Mouse (Mus musculus): ENCODE data around the gene Ctse. TPM values are rescaled to one million over a fixed set of nuclear protein-coding genes. Genes with fewer than 3 reads are reported as not detected.
A peak's percentile ranks its signal among the peaks of the same experiment; 100 is the strongest.

Ctse gene
- total RNA-seq (2021) = 1 to 10 TPM in 1 of 2 experiments, under 1 TPM in 1; 0.56 to 4.4 TPM
- long read RNA-seq, experiment 1, partial matches to known transcripts = 2 of 5 reads
- long read RNA-seq, experiment 1, other reads (novel, unspliced or antisense) = 1 of 5 reads
- long read RNA-seq, experiment 2, partial matches to known transcripts = 0 of 1 reads
- long read RNA-seq, experiment 2, other reads (novel, unspliced or antisense) = 1 of 1 reads

- no peak for DNase-seq
Observed at GRCm38 (mm10) chr1:131637791-131638540, at the start of gene Ctse. Gene Ctse (plus strand): TSS chr1:131638306.

- no peak for DNase-seq
Observed at GRCm38 (mm10) chr1:131598905-131599304, 39.2 kb upstream of the Ctse start, which contains the start of gene Avpr1b. Gene Avpr1b (plus strand): TSS chr1:131599239.

- no peak for DNase-seq
Observed at GRCm38 (mm10) chr1:131600314-131600713, 37.8 kb upstream of the Ctse start.

- DNase-seq = no peak
Observed at GRCm38 (mm10) chr1:131606719-131607118, 31.4 kb upstream of the Ctse start.

GRCm38 (mm10) chr1:131612556-131613155, 25.4 kb upstream of the Ctse start:
- peak; percentile 44 for DNase-seq

GRCm38 (mm10) chr1:131613361-131614133, 24.6 kb upstream of the Ctse start:
- peak; percentile 83 for DNase-seq

- no peak for DNase-seq
Observed at GRCm38 (mm10) chr1:131614641-131615040, 23.5 kb upstream of the Ctse start.

- DNase-seq = no peak
Observed at GRCm38 (mm10) chr1:131616131-131616530, 22.0 kb upstream of the Ctse start.

GRCm38 (mm10) chr1:131616546-131617220, 21.4 kb upstream of the Ctse start:
- DNase-seq = no peak

- DNase-seq = no peak
Observed at GRCm38 (mm10) chr1:131618576-131618975, 19.5 kb upstream of the Ctse start.

GRCm38 (mm10) chr1:131619348-131619747, 18.8 kb upstream of the Ctse start:
- no peak for DNase-seq

- no peak for DNase-seq
Observed at GRCm38 (mm10) chr1:131623644-131624043, 14.5 kb upstream of the Ctse start.

- DNase-seq = no peak
Observed at GRCm38 (mm10) chr1:131624175-131624835, 13.8 kb upstream of the Ctse start.

- DNase-seq = no peak
Observed at GRCm38 (mm10) chr1:131626200-131626599, 11.9 kb upstream of the Ctse start.

GRCm38 (mm10) chr1:131632216-131632615, 5.9 kb upstream of the Ctse start:
- peak; percentile 17 for DNase-seq

- no peak for DNase-seq
Observed at GRCm38 (mm10) chr1:131634495-131634894, 3.6 kb upstream of the Ctse start.

- no peak for DNase-seq
Observed at GRCm38 (mm10) chr1:131638541-131639421, 675 bp downstream of the Ctse start.

- DNase-seq = no peak
Observed at GRCm38 (mm10) chr1:131640062-131640461, 2.0 kb downstream of the Ctse start.

- no peak for DNase-seq
Observed at GRCm38 (mm10) chr1:131641565-131641964, 3.5 kb downstream of the Ctse start.

GRCm38 (mm10) chr1:131642251-131642650, 4.1 kb downstream of the Ctse start:
- DNase-seq = no peak

Measured in gastrocnemius, postnatal 10 days (tissue).